Mouse (Mus musculus) bone marrow, adult 2 months (tissue): ENCODE results near the gene Ghr. TPM values are rescaled to one million over a fixed set of nuclear protein-coding genes. Genes with fewer than 3 reads are reported as not detected.

Source experiments
- H3K27ac ChIP-seq: fragments of 200-500 bp; 2 replicates; pipeline ENCODE4 v1.5.1; 2012; ENCODE audit warnings: low read depth, mild to moderate bottlenecking, control low read depth, inconsistent platforms, low read length; ENCODE audit not compliant: control insufficient read depth, poor library complexity, insufficient read depth
- H3K4me1 ChIP-seq: fragments of 200-500 bp; 2 replicates; pipeline ENCODE4 v1.6.1; 2011; ENCODE audit warnings: low read length; ENCODE audit not compliant: control insufficient read depth, insufficient read depth
- H3K4me3 ChIP-seq: fragments of 200-500 bp; replicated peaks from 2 replicates; pipeline ENCODE3; 2011; ENCODE audit warnings: mild to moderate bottlenecking, low read depth, low read length, control low read depth; ENCODE audit not compliant: control insufficient read depth
- CTCF ChIP-seq: fragments of 200-500 bp; IDR thresholded peaks from 2 replicates; pipeline ENCODE4 v1.5.1; 2011; ENCODE audit warnings: low read length, control low read depth; ENCODE audit not compliant: control insufficient read depth, insufficient read depth
- POLR2A ChIP-seq: fragments of 200-500 bp; IDR thresholded peaks from 2 replicates; pipeline ENCODE4 v1.6.1; 2011; ENCODE audit warnings: low read depth, mild to moderate bottlenecking, control low read depth, low read length, borderline replicate concordance; ENCODE audit not compliant: control insufficient read depth
- WGBS: fragments of 180-500 bp; shearing (Covaris S2); methylation state at CpG from one replicate; pipeline ENCODE4 v1.1.7; 2018; 5-methylcytosine and 5-hydroxymethylcytosine counted together
- polyA plus RNA-seq: library from polyadenylated mRNA; stranded (reverse); fragments of >200 nt; gene quantifications from 2 replicates; pipeline ENCODE4 v1.2.4, GENCODE M21; 2011; ENCODE audit warnings: low replicate concordance; ENCODE audit not compliant: missing spikeins, insufficient read depth, insufficient read length

The Ghr gene
- polyA plus RNA-seq, 1 experiment = 10.0 TPM

DNA sequence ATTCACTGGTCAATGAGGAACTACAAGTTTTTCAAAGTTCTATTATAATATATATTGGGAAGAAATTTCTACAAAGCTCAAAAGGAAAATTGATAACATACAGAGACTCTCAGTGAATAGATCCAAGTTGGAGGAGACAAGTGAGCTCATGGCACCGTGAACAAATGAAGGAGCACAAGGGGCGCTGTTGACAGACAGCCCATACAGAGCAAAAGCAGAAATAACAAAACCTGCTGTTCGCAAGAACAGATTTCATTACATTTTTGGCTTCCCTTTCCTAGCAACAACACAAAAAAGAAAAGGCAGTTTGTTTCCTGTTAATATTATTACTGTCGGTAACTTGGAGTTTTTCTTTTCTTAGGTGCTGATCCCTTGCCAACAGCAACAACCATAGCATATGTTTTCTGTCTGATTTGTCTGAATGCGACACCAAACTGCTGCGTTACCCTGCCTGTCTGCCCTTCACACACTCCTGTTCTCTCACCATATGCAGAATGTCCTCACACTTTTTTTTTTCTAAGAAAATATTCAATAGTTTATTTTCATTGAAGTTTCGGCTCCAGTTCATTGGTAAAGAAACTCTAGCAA is 19.3 kb downstream of the Ghr start:
- Histone ChIP-seq H3K4me1 (no peaks in the 10 kb centered on the region), H3K4me3 (no peak overlapping the region), H3K27ac (no peak overlapping the region)
- TF ChIP-seq POLR2A (no peak), CTCF (no peak)
- 76% methylated on average over 7 of the region's 7 CpGs for WGBS

DNA sequence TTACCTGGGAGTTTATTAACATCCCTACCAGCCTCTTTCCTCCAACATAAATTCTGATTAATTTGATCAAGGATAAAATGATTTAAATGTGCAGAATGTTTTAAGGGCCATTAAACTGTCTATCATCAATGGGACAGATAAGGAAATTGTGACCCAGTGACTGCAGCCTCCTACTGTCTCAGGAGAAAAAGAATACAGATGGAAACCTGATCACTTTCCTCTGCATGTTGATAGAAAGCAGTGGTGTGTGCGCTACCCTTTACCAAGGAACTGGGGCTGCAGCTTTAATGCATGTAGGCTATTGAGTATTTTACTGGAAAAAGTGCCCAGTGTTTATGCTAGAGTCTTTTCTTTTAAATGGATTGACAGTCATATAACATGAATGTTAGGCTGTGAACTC is 19.8 kb downstream of the Ghr start:
- Histone ChIP-seq H3K4me3 (no peak overlapping the region), H3K4me1 (no peaks in the 10 kb centered on the region), H3K27ac (no peak overlapping the region)
- TF ChIP-seq POLR2A = no peak
- no peak for TF ChIP-seq CTCF
- WGBS = 85% methylated on average over 1 of the region's 1 CpGs

DNA sequence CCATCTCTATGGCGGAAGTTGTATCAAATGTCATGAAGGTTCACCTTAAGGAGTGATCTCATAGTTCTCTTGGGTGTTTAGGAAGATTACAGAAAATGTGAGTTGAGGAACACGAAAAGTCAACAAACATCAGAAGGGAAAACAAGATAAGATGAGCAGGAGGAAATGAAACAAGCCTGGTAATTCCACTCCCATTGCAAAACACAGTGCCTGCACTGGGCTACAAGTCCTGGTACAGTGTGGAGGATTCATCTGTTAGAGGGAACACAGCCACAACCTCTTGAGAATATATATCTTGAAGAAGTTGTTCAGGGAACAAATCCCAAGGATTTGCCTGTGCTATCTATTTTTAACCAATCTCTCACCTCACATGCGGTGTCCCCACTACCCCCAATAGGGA is 24.8 kb downstream of the Ghr start:
- WGBS = 75% methylated on average over 3 of the region's 3 CpGs
- no peaks in the 10 kb centered on the region for H3K4me1 ChIP-seq
- H3K4me3 ChIP-seq = no peak overlapping the region
- TF ChIP-seq CTCF (no peak), POLR2A (no peak)
- no peak overlapping the region for H3K27ac ChIP-seq

DNA sequence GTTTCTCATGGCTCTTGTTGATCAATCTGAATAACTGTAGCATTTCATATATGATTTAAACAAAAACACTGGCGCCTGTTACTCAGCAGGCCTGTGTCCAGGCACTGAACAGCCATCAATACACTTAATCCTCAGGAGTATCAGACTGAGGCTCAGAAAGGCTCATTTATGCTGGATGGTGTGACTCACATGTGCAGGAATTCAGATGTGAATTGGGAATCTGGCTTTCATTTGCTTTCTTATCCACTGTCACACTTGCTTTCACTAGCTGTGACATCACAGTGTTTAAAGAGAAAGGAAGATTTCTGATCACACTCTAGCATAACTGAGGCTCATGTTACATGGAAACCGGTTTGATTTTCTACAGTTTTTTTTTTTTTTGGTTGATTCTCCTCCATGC is 39.0 kb downstream of the Ghr start:
- no peak overlapping the region for H3K27ac ChIP-seq
- 72% methylated on average over 2 of the region's 2 CpGs for WGBS
- no peak overlapping the region for H3K4me3 ChIP-seq
- TF ChIP-seq CTCF (no peak), POLR2A (no peak)
- H3K4me1 ChIP-seq = no peaks in the 10 kb centered on the region

DNA sequence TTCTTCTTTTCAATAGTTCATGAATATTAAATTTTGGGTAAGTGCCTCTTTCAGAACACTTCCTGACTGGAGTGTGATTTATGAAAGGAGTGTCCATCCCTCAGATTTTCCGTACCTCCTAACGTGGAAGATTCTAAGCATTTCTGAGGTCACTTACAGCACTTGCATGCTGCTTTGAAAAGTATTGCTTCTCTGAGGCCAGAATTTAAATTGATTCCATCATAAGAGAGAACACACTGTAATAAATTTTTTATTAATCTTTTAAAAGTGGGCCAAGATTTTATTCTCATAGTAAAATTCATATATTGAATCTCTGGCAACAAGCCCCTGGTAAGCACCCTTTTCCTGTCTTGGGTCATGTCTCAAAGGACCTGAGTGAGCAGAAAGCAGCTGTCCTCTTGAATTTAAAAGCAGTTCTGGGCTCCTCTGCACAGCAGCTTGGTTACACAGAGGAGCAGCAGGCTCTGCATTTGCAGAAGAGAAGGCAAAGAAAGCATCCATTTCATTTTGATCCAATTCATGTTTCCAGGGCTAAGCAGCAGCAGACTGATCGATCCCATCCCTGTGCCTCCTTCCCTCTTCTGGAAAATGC is 46.9 kb downstream of the Ghr start:
- no peak overlapping the region for H3K4me3 ChIP-seq
- no peaks in the 10 kb centered on the region for H3K4me1 ChIP-seq
- 70% methylated on average over 3 of the region's 3 CpGs for WGBS
- no peak for TF ChIP-seq POLR2A
- no peak for TF ChIP-seq CTCF
- no peak overlapping the region for H3K27ac ChIP-seq

DNA sequence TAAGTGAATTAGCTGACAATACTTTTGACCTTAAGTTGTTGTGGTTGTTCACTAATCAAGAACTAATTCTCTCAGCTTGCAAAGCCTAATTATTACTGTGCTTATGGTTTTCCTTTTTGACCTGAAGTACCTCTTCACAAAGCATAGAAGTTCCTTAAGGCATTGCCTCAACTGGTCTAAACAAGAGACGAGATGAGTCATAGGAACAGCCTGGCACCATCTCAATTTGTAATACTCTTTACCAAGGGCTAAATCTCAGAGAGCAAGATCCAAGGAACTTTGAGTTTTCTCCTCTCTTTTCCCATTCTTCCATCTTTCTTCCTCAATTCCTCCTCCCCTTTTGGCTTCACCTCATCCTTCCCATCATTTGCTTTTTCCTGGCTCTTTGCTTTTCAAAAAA is 69.3 kb downstream of the Ghr start:
- 75% methylated on average over 1 of the region's 1 CpGs for WGBS
- no peaks in the 10 kb centered on the region for H3K4me1 ChIP-seq
- no peak for TF ChIP-seq POLR2A
- no peak for TF ChIP-seq CTCF
- H3K4me3 ChIP-seq = no peak overlapping the region
- no peak overlapping the region for H3K27ac ChIP-seq

DNA sequence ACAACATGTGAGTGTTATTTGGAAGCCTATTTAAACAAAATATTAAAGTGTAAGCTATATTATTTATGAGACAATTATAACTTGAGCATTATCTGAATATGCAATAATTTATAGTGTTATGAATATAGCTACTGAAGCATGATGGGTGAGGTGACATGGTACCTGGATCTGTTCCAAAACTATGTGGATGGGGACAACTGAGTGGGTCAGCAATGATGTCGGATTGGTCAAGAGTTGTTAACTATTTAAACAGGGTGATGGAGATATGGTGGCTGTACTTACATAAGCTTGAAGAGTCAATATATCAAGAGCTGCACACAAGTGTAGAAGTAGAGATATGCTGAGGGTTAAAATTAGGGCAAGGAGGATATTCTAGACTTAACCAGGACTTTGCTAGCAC is 70.9 kb downstream of the Ghr start:
- TF ChIP-seq CTCF (no peak), POLR2A (no peak)
- H3K27ac ChIP-seq = no peak overlapping the region
- no peak overlapping the region for H3K4me3 ChIP-seq
- H3K4me1 ChIP-seq = no peaks in the 10 kb centered on the region
- WGBS = 83% methylated on average over 1 of the region's 1 CpGs

DNA sequence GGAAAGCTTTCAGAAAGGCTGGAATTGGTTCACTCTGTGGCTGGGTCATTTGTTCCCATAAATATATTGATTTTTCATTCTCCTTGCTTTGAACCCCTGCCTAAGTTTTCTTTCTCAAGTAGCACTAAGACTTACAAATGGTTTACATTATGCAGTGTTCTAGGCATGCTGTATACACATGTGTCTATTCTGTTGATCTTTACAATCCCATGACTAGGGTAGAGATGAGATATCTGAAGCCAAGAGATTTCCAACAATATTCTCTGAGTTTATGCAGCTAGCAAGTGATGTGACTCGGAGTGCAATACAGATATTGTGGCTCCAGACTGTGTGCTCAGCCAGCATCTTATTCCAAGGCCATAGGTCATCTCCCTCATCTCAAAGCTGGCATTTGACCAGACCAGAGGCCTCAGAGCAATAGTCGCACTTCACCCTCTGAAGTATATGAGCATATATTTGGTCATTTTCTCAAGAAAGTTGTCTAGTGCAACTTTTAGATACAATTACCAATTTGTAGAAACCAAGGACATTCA is 71.6 kb downstream of the Ghr start:
- 71% methylated on average over 2 of the region's 2 CpGs for WGBS
- no peaks in the 10 kb centered on the region for H3K4me1 ChIP-seq
- no peak overlapping the region for H3K4me3 ChIP-seq
- H3K27ac ChIP-seq = no peak overlapping the region
- TF ChIP-seq CTCF (no peak), POLR2A (no peak)

DNA sequence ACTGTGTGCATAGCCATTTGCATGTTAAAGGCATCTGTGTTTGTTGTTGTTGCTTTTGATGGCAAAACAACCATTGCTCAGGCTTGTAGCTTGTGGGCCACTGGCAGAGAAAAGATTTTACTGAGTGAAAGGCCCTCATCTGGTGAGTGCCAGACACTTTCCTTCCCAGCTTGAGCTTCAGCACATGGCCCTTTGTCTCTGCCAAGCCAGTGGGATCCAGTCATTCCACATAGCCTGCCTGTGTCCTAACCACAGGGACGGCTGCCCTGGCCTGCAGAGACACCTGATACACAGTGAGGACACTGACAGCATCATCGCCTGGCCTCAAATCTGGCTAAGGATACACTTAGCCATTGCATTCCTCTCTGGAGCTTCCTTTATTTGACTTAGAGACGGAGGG is 74.2 kb downstream of the Ghr start:
- no peak for TF ChIP-seq POLR2A
- TF ChIP-seq CTCF = no peak
- H3K4me3 ChIP-seq = no peak overlapping the region
- no peak overlapping the region for H3K27ac ChIP-seq
- WGBS = 67% methylated on average over 3 of the region's 3 CpGs
- H3K4me1 ChIP-seq = no peaks in the 10 kb centered on the region
